11 mouse cellular contexts compared by ENCODE assay signal in genomic region chr19:23353881-23354401, GRCm38 (mm10).
DNase-seq lines count a peak whose midpoint lies in the region; ATAC-seq and TF ChIP-seq lines count a peak whose summit lies in the region.
"Had no signal": no experiment of that assay in that cellular context is flagged by ENCODE, and none has a peak within 500 bp of the region (broad histone marks: within the 10 kb centered on the region; RNA-seq: fewer than 3 reads in every experiment).

No protein-coding gene starts in this region.

- no peaks in the 10 kb centered on the region for H3K36me3 ChIP-seq in testis, adult 2 months (ENCODE audit: control insufficient read depth, insufficient read depth, low read length)
- H3K36me3 ChIP-seq in intestine, embryonic 15.5 days = no peaks in the 10 kb centered on the region
- H3K36me3 ChIP-seq in lung, embryonic 14.5 days (ENCODE audit: insufficient read depth) = no peaks in the 10 kb centered on the region
- H3K36me3 ChIP-seq: liver, embryonic 12.5 days had no signal

- H3K4me3 ChIP-seq in testis, adult 2 months (ENCODE audit: control insufficient read depth, low read depth, low read length) = no peak overlapping the region
- H3K4me3 ChIP-seq in intestine, embryonic 15.5 days (replicated peaks) = no peak overlapping the region
- H3K4me3 ChIP-seq in lung, embryonic 14.5 days (ENCODE audit: low read depth, low read length) = no peak overlapping the region
- H3K4me3 ChIP-seq: erythroblast, embryonic 14.5 days; liver, embryonic 12.5 days had no signal

- no peaks in the 10 kb centered on the region for H3K27me3 ChIP-seq in testis, adult 2 months (ENCODE audit: control insufficient read depth, insufficient read depth, low read length)
- no peaks in the 10 kb centered on the region for H3K27me3 ChIP-seq in intestine, embryonic 15.5 days (replicated peaks)
- H3K27me3 ChIP-seq in lung, embryonic 14.5 days (ENCODE audit: insufficient read depth, low read length) = no peaks in the 10 kb centered on the region
- H3K27me3 ChIP-seq: liver, embryonic 12.5 days had no signal

- H3K27ac ChIP-seq in testis, adult 2 months (ENCODE audit: control insufficient read depth, insufficient read depth, low read depth, low read length) = peak overlapping the region; percentile 50
- H3K27ac ChIP-seq in intestine, embryonic 15.5 days = 0 out of 2 replicates have a peak overlapping the region, but pooled peaks have one; percentile 29
- peak overlapping the region; percentile 80 for H3K27ac ChIP-seq in lung, embryonic 14.5 days (ENCODE audit: low read depth)
- H3K27ac ChIP-seq: liver, embryonic 12.5 days had no signal

- ATAC-seq in intestine, embryonic 15.5 days = no peak
- peak; percentile 78; the same call in 1 of the 2 replicates for ATAC-seq in lung, embryonic 14.5 days (ENCODE audit: insufficient read depth)
- ATAC-seq: liver, embryonic 12.5 days had no signal

- no peak overlapping the region for H3K9ac ChIP-seq in intestine, embryonic 15.5 days
- H3K9ac ChIP-seq in lung, embryonic 14.5 days = no peak overlapping the region
- H3K9ac ChIP-seq: liver, embryonic 12.5 days had no signal

- no peaks in the 10 kb centered on the region for H3K9me3 ChIP-seq in intestine, embryonic 15.5 days
- H3K9me3 ChIP-seq in lung, embryonic 14.5 days (ENCODE audit: low read depth, low read length) = no peaks in the 10 kb centered on the region
- H3K9me3 ChIP-seq: liver, embryonic 12.5 days had no signal

- 37% methylated on average over 9 of the region's 9 CpGs for WGBS in intestine, embryonic 15.5 days
- WGBS in lung, embryonic 14.5 days = 26% methylated on average over 9 of the region's 9 CpGs

- H3K4me2 ChIP-seq in intestine, embryonic 15.5 days (replicated peaks) = no peak overlapping the region
- H3K4me2 ChIP-seq in lung, embryonic 14.5 days = no peak overlapping the region

- H3K4me1 ChIP-seq in testis, adult 2 months (ENCODE audit: control insufficient read depth, insufficient read depth, low read length) = peaks cover 4% of the 10 kb centered on the region; the same call in 1 of the 2 replicates
- H3K4me1 ChIP-seq in intestine, embryonic 15.5 days (replicated peaks) = peaks cover 8% of the 10 kb centered on the region; the same call in 1 of the 2 replicates
- peaks cover 13% of the 10 kb centered on the region; the same call in 1 of the 2 replicates for H3K4me1 ChIP-seq in lung, embryonic 14.5 days (ENCODE audit: insufficient read depth)

- TF ChIP-seq POLR2A in testis, adult 2 months (IDR thresholded peaks at IDR 0.05; ENCODE audit: control insufficient read depth, low read depth, low read length) = no peak

- DNase-seq in testis, postnatal 10 days (ENCODE audit: low spot score) = no peak
- peak; percentile 65 for DNase-seq in lung, embryonic 14.5 days
- peak; percentile 11 for DNase-seq in yolk sac, embryonic 10.5 days (ENCODE audit: low spot score)
- DNase-seq in layer of hippocampus, adult 11-12 months (ENCODE audit: low spot score) = no peak
- no peak for DNase-seq in gastrocnemius, postnatal 10 days
- DNase-seq in cerebellum, postnatal 36 days = no peak
- DNase-seq: thymus, postnatal 4 days had no signal

- no peak for TF ChIP-seq CTCF in testis, adult 2 months (IDR thresholded peaks at IDR 0.05; ENCODE audit: control insufficient read depth, insufficient read depth, insufficient replicate concordance, low read depth, low read length)
- 0 out of 2 replicates have a peak, but pooled peaks have one; percentile 5 for TF ChIP-seq CTCF in lung, embryonic 14.5 days (IDR thresholded peaks at IDR 0.05; ENCODE audit: low read depth)

Comparison
In these comparisons a context has a peak if more than half of its experiments do, and no peak if none do; other contexts are left out.
1. H3K27ac ChIP-seq: peak in every context shown above with its lines; median percentile 80 in lung, embryonic 14.5 days; 50 in testis, adult 2 months; 29 in intestine, embryonic 15.5 days.
2. DNase-seq: peak in lung, embryonic 14.5 days (single experiment) and yolk sac, embryonic 10.5 days (single experiment); none in testis, postnatal 10 days (single experiment), layer of hippocampus, adult 11-12 months (single experiment), gastrocnemius, postnatal 10 days (single experiment) and cerebellum, postnatal 36 days (0 of 2).